Mouse (Mus musculus) midbrain, embryonic 10.5 days (tissue): ENCODE measurements around the gene Add3. TPM values are rescaled to one million over a fixed set of nuclear protein-coding genes. Genes with fewer than 3 reads are reported as not detected.

Experiments used
- DNase-seq: peaks from one replicate; pipeline ENCODE4 v3.0.0-alpha.2; 2017; ENCODE audit warnings: low spot score
- H3K27ac ChIP-seq: fragments of 300-500 bp; sonication (generic); replicated peaks from 2 replicates; pipeline ENCODE4 v1.5.1; 2016; ENCODE audit warnings: mild to moderate bottlenecking
- H3K27me3 ChIP-seq: fragments of 300-500 bp; sonication (generic); 2 replicates; pipeline ENCODE4 v1.6.1; 2016; ENCODE audit warnings: low read depth, mild to moderate bottlenecking; ENCODE audit not compliant: poor library complexity, severe bottlenecking
- H3K36me3 ChIP-seq: fragments of 300-500 bp; sonication (generic); 2 replicates; pipeline ENCODE4 v1.6.1; 2016; ENCODE audit warnings: mild to moderate bottlenecking, moderate library complexity
- H3K4me1 ChIP-seq: fragments of 300-500 bp; sonication (generic); 2 replicates; pipeline ENCODE4 v1.6.1; 2016
- H3K4me3 ChIP-seq: fragments of 300-500 bp; sonication (generic); 2 replicates; pipeline ENCODE4 v1.5.1; 2016; ENCODE audit warnings: mild to moderate bottlenecking, moderate library complexity
- H3K9me3 ChIP-seq: fragments of 300-500 bp; sonication (generic); replicated peaks from 2 replicates; pipeline ENCODE4 v1.6.1; 2016; ENCODE audit warnings: mild to moderate bottlenecking
- WGBS: fragments of 180-500 bp; shearing (Covaris S2); methylation state at CpG from one replicate; pipeline ENCODE4 v1.1.7; 2016; 5-methylcytosine and 5-hydroxymethylcytosine counted together
- polyA plus RNA-seq: library from polyadenylated mRNA; unstranded; fragments of >200 nt; fragmentation: Nextera tagmentation; extraction: Ambion mirVana; gene quantifications from 2 replicates; pipeline ENCODE4 v1.2.1, GENCODE M21; 2016

Gene Add3
- polyA plus RNA-seq, 1 experiment from 2014 or later = 50.2 TPM

DNA sequence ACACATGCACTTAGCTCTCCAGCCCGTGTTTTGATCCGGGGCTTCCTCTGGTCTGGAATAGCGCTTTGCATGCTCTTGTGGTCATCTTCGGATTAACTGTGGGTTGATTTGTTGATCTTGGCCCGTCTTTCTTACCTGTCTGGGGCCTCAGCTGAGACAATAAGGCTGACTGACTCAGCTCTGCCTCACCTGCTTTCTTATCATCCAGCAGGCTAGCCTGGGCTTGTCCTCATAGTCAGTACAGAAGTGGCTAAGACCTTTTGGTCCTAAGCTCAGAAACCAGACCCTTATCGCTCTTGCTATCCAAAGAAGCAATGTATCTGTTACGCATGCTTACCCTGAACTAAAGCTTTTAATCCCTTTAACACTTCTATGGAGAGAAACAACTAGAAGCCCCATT, 143.5 kb downstream of the Add3 start:
- WGBS = 78% methylated on average over 7 of the region's 7 CpGs
- Histone ChIP-seq H3K36me3 (no peaks in the 10 kb centered on the region), H3K9me3 (no peaks in the 10 kb centered on the region), H3K27ac (no peak overlapping the region), H3K4me1 (peaks cover 20% of the 10 kb centered on the region), H3K27me3 (0 out of 2 replicates have a peak, but pooled peaks cover 10% of the 10 kb centered on the region), H3K4me3 (no peak overlapping the region)
- DNase-seq = no peak

DNA sequence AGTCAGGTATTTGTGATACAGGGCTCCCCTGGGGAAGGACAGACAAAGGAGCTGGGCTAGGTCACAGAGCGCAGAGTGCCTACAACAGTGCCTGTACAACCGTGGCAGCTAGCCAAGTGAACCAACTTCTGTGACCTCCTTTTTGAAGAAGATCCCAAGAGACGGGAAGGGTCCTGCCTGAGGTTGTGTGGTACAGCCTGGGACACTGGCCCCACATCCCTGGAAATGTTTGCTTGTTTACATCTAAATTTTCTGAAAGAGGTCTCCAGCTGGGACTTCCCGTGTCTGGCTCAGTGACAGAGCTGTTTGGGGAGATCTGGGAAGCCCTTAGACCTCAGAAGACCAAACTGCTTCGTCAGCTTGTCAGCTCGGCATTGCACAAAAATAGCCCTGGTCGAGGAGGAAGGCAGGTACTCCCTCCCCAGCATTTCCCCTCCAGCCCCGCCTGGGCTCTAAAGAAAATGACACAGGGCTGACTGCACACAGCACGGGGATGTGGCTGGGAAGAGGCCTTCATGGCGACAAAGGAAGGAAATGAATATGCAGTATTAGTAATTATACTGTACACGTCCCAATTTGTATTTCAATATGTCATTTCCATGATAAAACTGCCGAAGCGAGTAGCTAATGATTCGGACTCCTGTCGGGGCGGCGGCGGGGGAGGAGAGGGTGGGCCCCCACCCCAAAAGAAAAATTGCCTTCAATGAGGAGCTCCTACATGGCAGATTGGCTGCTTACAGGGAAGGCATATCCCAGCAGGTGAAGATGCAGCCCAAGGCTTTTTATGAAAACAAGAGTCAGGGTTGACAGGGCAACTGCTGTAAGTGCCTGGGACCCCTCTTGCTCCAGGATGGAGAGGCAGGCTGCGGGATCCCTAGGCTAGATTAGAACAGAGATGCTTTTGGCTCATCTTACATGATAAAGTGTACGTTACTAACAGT, 144.3 kb downstream of the Add3 start:
- Histone ChIP-seq H3K9me3 (no peaks in the 10 kb centered on the region), H3K27ac (no peak overlapping the region)
- 45% methylated on average over 20 of the region's 20 CpGs for WGBS

DNA sequence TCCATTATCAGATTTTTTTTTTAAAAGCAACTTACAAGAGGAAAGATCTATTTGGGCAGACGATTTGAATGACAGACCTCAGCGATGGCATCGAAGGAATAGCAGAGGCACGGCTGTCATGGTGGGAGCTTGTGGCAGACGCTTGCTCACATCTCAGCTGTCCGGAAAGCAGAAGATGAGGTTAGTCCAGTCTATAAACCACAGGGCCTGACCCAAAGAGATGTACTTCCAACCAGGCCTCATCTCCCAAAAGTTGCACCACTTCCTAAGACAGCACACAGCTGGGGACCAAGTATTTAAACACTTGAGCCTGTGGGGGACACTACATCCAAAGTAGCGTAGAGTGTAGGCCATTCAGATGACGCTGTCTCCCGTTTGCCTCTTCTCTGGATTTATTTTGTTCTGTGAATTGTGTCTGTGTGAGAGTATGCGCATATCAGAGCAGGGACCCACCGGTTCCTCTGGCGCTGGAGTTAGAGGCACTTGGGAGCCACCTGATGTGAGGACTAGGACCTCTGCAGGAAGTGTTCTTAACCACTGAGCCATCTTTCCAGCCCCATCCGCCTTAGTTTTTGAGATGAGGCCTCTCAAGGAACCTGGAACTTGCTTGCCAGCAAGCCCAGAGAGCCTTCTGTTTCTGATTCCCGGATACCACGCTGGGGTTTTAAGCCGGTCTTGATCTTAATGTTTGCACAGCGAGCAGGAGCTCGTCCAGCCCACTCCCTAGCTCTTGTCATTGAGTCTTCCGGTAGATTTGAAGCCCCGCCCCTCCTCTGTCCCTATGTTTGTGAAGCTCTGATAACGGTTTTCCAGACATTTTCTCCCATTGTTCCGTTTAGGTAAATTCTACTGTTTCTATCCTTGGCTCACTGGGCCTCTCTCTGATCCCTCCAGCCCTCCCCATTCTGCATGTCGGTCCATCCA, 156.3 kb downstream of the Add3 start:
- DNase-seq = no peak
- no peak overlapping the region for H3K4me3 ChIP-seq
- peaks cover 10% of the 10 kb centered on the region for H3K4me1 ChIP-seq
- no peak overlapping the region for H3K27ac ChIP-seq
- H3K36me3 ChIP-seq = no peaks in the 10 kb centered on the region
- H3K9me3 ChIP-seq = no peaks in the 10 kb centered on the region
- H3K27me3 ChIP-seq = no peaks in the 10 kb centered on the region
- WGBS = 70% methylated on average over 23 of the region's 23 CpGs

More for the DNA sequence above, 144.3 kb downstream of the Add3 start:
- Histone ChIP-seq H3K27me3 (0 out of 2 replicates have a peak, but pooled peaks cover 10% of the 10 kb centered on the region), H3K4me3 (no peak overlapping the region), H3K4me1 (peaks cover 20% of the 10 kb centered on the region), H3K36me3 (no peaks in the 10 kb centered on the region)
- no peak for DNase-seq

Other genes starting within 250 kb of the Add3 start
- 147 and 150 TPM in 2 replicates for gene Xpnpep1, start 100.2 kb upstream of the Add3 start, polyA plus RNA-seq
- gene Mxi1, start 170.1 kb downstream of the Add3 start, polyA plus RNA-seq = 19.7 and 28.5 TPM in 2 replicates
- 2.1 and 4.3 TPM in 2 replicates for gene Gm10197, start 231.3 kb downstream of the Add3 start, polyA plus RNA-seq